Mouse (Mus musculus) embryonic facial prominence, embryonic 15.5 days (tissue): ENCODE measurements around the gene Khdc1c. TPM values are rescaled to one million over a fixed set of nuclear protein-coding genes. Genes with fewer than 3 reads are reported as not detected.
"Not testable (repeated sequence)": the region's sequence is repeated elsewhere in the genome, so short reads cannot be mapped to it uniquely, and the experiment has no call there.

Experiments used
- ATAC-seq: fragments of 200-750 bp; cut with Nextera tagmentation; 2 replicates; pipeline ENCODE4 v1.8.0; 2017; ENCODE audit warnings: low read depth, moderate TSS enrichment; ENCODE audit not compliant: insufficient number of reproducible peaks, low FRiP score, low TSS enrichment
- H3K27ac ChIP-seq: fragments of 300-500 bp; sonication (generic); replicated peaks from 2 replicates; pipeline ENCODE4 v1.5.1; 2015; ENCODE audit warnings: mild to moderate bottlenecking, inconsistent platforms
- H3K27me3 ChIP-seq: fragments of 300-500 bp; sonication (generic); 2 replicates; pipeline ENCODE4 v1.6.1; 2015; ENCODE audit warnings: inconsistent platforms
- H3K36me3 ChIP-seq: fragments of 300-500 bp; sonication (generic); 2 replicates; pipeline ENCODE4 v1.6.1; 2015; ENCODE audit warnings: mild to moderate bottlenecking, inconsistent platforms
- H3K4me1 ChIP-seq: fragments of 300-500 bp; sonication (generic); 2 replicates; pipeline ENCODE4 v1.6.1; 2015; ENCODE audit warnings: inconsistent platforms
- H3K4me2 ChIP-seq: fragments of 300-500 bp; sonication (generic); replicated peaks from 2 replicates; pipeline ENCODE4 v1.6.1; 2015; ENCODE audit warnings: mild to moderate bottlenecking, inconsistent platforms
- H3K4me3 ChIP-seq: fragments of 300-500 bp; sonication (generic); replicated peaks from 2 replicates; pipeline ENCODE4 v1.5.1; 2015; ENCODE audit warnings: mild to moderate bottlenecking, inconsistent platforms
- H3K9ac ChIP-seq: fragments of 300-500 bp; sonication (generic); 2 replicates; pipeline ENCODE4 v1.6.1; 2015; ENCODE audit warnings: inconsistent platforms
- H3K9me3 ChIP-seq: fragments of 300-500 bp; sonication (generic); replicated peaks from 2 replicates; pipeline ENCODE4 v1.6.1; 2016; ENCODE audit warnings: inconsistent platforms
- WGBS: fragments of 180-500 bp; shearing (Covaris S2); methylation state at CpG from one replicate; pipeline ENCODE4 v1.1.7; 2015; 5-methylcytosine and 5-hydroxymethylcytosine counted together
- polyA plus RNA-seq: library from polyadenylated mRNA; unstranded; fragments of >200 nt; fragmentation: Nextera tagmentation; extraction: Ambion mirVana; gene quantifications from 2 replicates; pipeline ENCODE4 v1.2.1, GENCODE M21; 2015

Gene Khdc1c
- polyA plus RNA-seq = not detected in 2 replicates

GRCm38 (mm10) chr1:21368031-21368430, at the start of gene Khdc1c:
Gene Khdc1c (plus strand): TSS chr1:21368331.
- ATAC-seq, H3K36me3 ChIP-seq, H3K4me1 ChIP-seq, H3K4me2 ChIP-seq, H3K27ac ChIP-seq, H3K9ac ChIP-seq, H3K4me3 ChIP-seq, H3K9me3 ChIP-seq, H3K27me3 ChIP-seq: not testable (repeated sequence)
- 62% methylated on average over 1 of the region's 1 CpGs for WGBS

GRCm38 (mm10) chr1:21320271-21320670, 47.9 kb upstream of the Khdc1c start:
- not testable (repeated sequence) for H3K9me3 ChIP-seq, H3K4me3 ChIP-seq, H3K4me1 ChIP-seq, H3K9ac ChIP-seq, H3K36me3 ChIP-seq, H3K27me3 ChIP-seq, H3K4me2 ChIP-seq, H3K27ac ChIP-seq, ATAC-seq
- 95% methylated on average over 5 of the region's 5 CpGs for WGBS

GRCm38 (mm10) chr1:21321656-21322055, 46.5 kb upstream of the Khdc1c start:
- H3K4me1 ChIP-seq = no peaks in the 10 kb centered on the region
- H3K4me3 ChIP-seq = no peak overlapping the region
- no peak for ATAC-seq
- 80% methylated on average over 1 of the region's 1 CpGs for whole genome bisulfite sequencing
- no peaks in the 10 kb centered on the region for H3K36me3 ChIP-seq
- H3K4me2 ChIP-seq = no peak overlapping the region
- no peak overlapping the region for H3K9ac ChIP-seq
- no peaks in the 10 kb centered on the region for H3K9me3 ChIP-seq
- H3K27ac ChIP-seq = no peak overlapping the region
- H3K27me3 ChIP-seq = no peaks in the 10 kb centered on the region

GRCm38 (mm10) chr1:21323996-21324574, 44.0 kb upstream of the Khdc1c start:
- 84% methylated on average over 1 of the region's 1 CpGs for WGBS
- H3K9ac ChIP-seq = no peak overlapping the region
- H3K9me3 ChIP-seq = no peaks in the 10 kb centered on the region
- no peaks in the 10 kb centered on the region for H3K36me3 ChIP-seq
- no peak for ATAC-seq
- no peak overlapping the region for H3K4me3 ChIP-seq
- H3K4me2 ChIP-seq = no peak overlapping the region
- no peaks in the 10 kb centered on the region for H3K4me1 ChIP-seq
- H3K27ac ChIP-seq = no peak overlapping the region
- H3K27me3 ChIP-seq = no peaks in the 10 kb centered on the region

- H3K27me3 ChIP-seq = no peaks in the 10 kb centered on the region
- H3K4me1 ChIP-seq = no peaks in the 10 kb centered on the region
- WGBS = 85% methylated on average over 1 of the region's 1 CpGs
- no peak overlapping the region for H3K27ac ChIP-seq
- no peak overlapping the region for H3K9ac ChIP-seq
- ATAC-seq = no peak
- H3K36me3 ChIP-seq = no peaks in the 10 kb centered on the region
- no peaks in the 10 kb centered on the region for H3K9me3 ChIP-seq
- H3K4me3 ChIP-seq = no peak overlapping the region
- H3K4me2 ChIP-seq = no peak overlapping the region
These were observed 43.5 kb upstream of the Khdc1c start for GRCm38 (mm10) chr1:21324633-21325032.

GRCm38 (mm10) chr1:21326733-21327132, 41.4 kb upstream of the Khdc1c start:
- ATAC-seq = no peak
- 90% methylated on average over 7 of the region's 7 CpGs for whole genome bisulfite sequencing
- Histone ChIP-seq H3K4me1 (no peaks in the 10 kb centered on the region), H3K9ac (no peak overlapping the region), H3K27me3 (no peaks in the 10 kb centered on the region), H3K27ac (no peak overlapping the region), H3K4me2 (no peak overlapping the region), H3K36me3 (no peaks in the 10 kb centered on the region), H3K9me3 (no peaks in the 10 kb centered on the region), H3K4me3 (no peak overlapping the region)

GRCm38 (mm10) chr1:21331161-21331560, 37.0 kb upstream of the Khdc1c start:
- not testable (repeated sequence) for H3K27me3 ChIP-seq, H3K9me3 ChIP-seq, ATAC-seq, H3K36me3 ChIP-seq, H3K27ac ChIP-seq, H3K4me2 ChIP-seq, H3K9ac ChIP-seq, H3K4me3 ChIP-seq, H3K4me1 ChIP-seq

GRCm38 (mm10) chr1:21333222-21333973, 34.7 kb upstream of the Khdc1c start:
- Histone ChIP-seq H3K36me3 (no peaks in the 10 kb centered on the region), H3K27me3 (no peaks in the 10 kb centered on the region), H3K9ac (no peak overlapping the region), H3K4me3 (no peak overlapping the region), H3K9me3 (no peaks in the 10 kb centered on the region), H3K4me2 (no peak overlapping the region), H3K4me1 (no peaks in the 10 kb centered on the region), H3K27ac (no peak overlapping the region)
- WGBS = 68% methylated on average over 16 of the region's 16 CpGs
- ATAC-seq = no peak

- H3K27ac ChIP-seq = no peak overlapping the region
- ATAC-seq = no peak
- H3K4me2 ChIP-seq = no peak overlapping the region
- H3K4me3 ChIP-seq = no peak overlapping the region
- H3K27me3 ChIP-seq = no peaks in the 10 kb centered on the region
- H3K36me3 ChIP-seq = no peaks in the 10 kb centered on the region
- no peak overlapping the region for H3K9ac ChIP-seq
- H3K9me3 ChIP-seq = no peaks in the 10 kb centered on the region
- no peaks in the 10 kb centered on the region for H3K4me1 ChIP-seq
These were observed 32.3 kb upstream of the Khdc1c start for GRCm38 (mm10) chr1:21335836-21336235.

GRCm38 (mm10) chr1:21340745-21341144, 27.4 kb upstream of the Khdc1c start:
- Histone ChIP-seq H3K36me3 (no peaks in the 10 kb centered on the region), H3K4me1 (no peaks in the 10 kb centered on the region), H3K27me3 (no peaks in the 10 kb centered on the region), H3K27ac (no peak overlapping the region), H3K9me3 (no peaks in the 10 kb centered on the region), H3K4me2 (no peak overlapping the region), H3K4me3 (no peak overlapping the region), H3K9ac (no peak overlapping the region)
- ATAC-seq = no peak
- WGBS = 87% methylated on average over 1 of the region's 1 CpGs

- WGBS = 57% methylated on average over 4 of the region's 4 CpGs
- H3K9ac ChIP-seq = no peak overlapping the region
- no peaks in the 10 kb centered on the region for H3K27me3 ChIP-seq
- no peaks in the 10 kb centered on the region for H3K4me1 ChIP-seq
- H3K36me3 ChIP-seq = no peaks in the 10 kb centered on the region
- H3K4me2 ChIP-seq = no peak overlapping the region
- H3K27ac ChIP-seq = no peak overlapping the region
- H3K4me3 ChIP-seq = no peak overlapping the region
- no peak for ATAC-seq
- no peaks in the 10 kb centered on the region for H3K9me3 ChIP-seq
These were observed 23.9 kb upstream of the Khdc1c start for GRCm38 (mm10) chr1:21344253-21344652.

- H3K36me3 ChIP-seq, H3K9ac ChIP-seq, H3K4me3 ChIP-seq, H3K27ac ChIP-seq, ATAC-seq, H3K9me3 ChIP-seq, H3K4me2 ChIP-seq, H3K4me1 ChIP-seq, H3K27me3 ChIP-seq: not testable (repeated sequence)
- WGBS = 83% methylated on average over 7 of the region's 7 CpGs
These were observed 23.4 kb upstream of the Khdc1c start for GRCm38 (mm10) chr1:21344752-21345151.
